ENCODE assay signal across 22 mouse cellular contexts in the genomic region with DNA sequence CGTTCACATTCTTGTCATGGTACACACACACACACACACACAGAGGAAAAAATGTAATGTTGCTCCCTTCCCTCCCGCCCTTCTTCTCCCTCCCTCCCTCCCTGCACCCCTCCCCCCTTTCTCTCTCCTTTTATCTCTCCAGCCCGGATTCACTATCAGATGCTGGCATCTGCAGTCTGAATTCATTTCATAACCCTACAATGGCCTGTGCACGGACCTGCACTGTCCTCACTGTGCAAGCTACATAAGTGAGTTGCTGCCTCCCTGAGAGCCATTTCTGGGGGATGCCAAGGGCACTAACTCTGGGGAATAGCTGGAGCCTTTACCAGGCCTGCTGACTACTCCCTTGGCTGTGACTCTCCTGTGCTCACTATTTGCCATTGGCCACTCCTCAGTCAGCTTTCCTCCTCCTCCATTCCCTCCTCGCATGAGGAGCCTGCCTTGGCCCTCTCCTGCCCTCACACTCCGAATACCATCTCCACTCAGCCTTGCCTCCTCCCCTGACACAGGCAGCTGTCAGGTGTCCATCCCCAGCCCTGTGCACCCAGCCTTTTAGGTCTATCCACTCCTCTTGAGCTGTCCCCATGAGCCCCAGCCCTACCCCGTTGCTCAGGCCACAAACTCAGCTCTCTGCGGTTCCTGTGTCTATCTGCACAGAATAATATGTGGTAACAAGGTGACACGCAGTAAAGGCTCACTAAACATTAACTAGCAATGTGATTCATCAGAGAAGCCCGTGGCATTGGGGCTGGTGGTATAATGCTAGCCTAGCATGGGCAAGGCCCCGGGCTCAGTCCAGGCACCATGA. TPM values are rescaled to one million over a fixed set of nuclear protein-coding genes. Genes with fewer than 3 reads are reported as not detected.
A peak's percentile ranks its signal among the peaks of the same experiment; 100 is the strongest.
DNase-seq lines count a peak whose midpoint lies in the region; ATAC-seq and TF ChIP-seq lines count a peak whose summit lies in the region.
"Had no signal": no experiment of that assay in that cellular context is flagged by ENCODE, and none has a peak within 500 bp of the region (broad histone marks: within the 10 kb centered on the region; RNA-seq: fewer than 3 reads in every experiment).

No protein-coding gene starts in this region.

- no peaks in the 10 kb centered on the region; the same call in 1 of the 2 replicates for H3K4me1 ChIP-seq in liver, embryonic 11.5 days (replicated peaks; ENCODE audit: control insufficient read depth, insufficient read depth, low read length)
- H3K4me1 ChIP-seq in stomach, embryonic 16.5 days (ENCODE audit: control insufficient read depth, insufficient read depth, low read length), result no peaks in the 10 kb centered on the region
- no peaks in the 10 kb centered on the region for H3K4me1 ChIP-seq in midbrain, postnatal 0 days (ENCODE audit: insufficient read depth, low read length)
- no peaks in the 10 kb centered on the region for H3K4me1 ChIP-seq in heart, embryonic 11.5 days (ENCODE audit: control insufficient read depth, insufficient read depth, low read length)
- H3K4me1 ChIP-seq: hindbrain, embryonic 15.5 days; neural tube, embryonic 15.5 days had no signal

- no peaks in the 10 kb centered on the region for H3K36me3 ChIP-seq in liver, embryonic 11.5 days (ENCODE audit: control insufficient read depth, insufficient read depth, low read length)
- no peaks in the 10 kb centered on the region for H3K36me3 ChIP-seq in stomach, embryonic 16.5 days (ENCODE audit: control insufficient read depth, insufficient read depth, low read length)
- no peaks in the 10 kb centered on the region for H3K36me3 ChIP-seq in midbrain, postnatal 0 days (ENCODE audit: insufficient read depth, low read length)
- no peaks in the 10 kb centered on the region for H3K36me3 ChIP-seq in heart, embryonic 11.5 days (ENCODE audit: control insufficient read depth, insufficient read depth, low read length)
- H3K36me3 ChIP-seq: heart, embryonic 10.5 days; hindbrain, embryonic 15.5 days; neural tube, embryonic 15.5 days had no signal

- no peak overlapping the region for H3K9ac ChIP-seq in liver, embryonic 11.5 days (ENCODE audit: low read depth, low read length)
- 0 out of 2 replicates have a peak overlapping the region, but pooled peaks have one; percentile 20 for H3K9ac ChIP-seq in stomach, embryonic 16.5 days (ENCODE audit: low read length)
- no peak overlapping the region for H3K9ac ChIP-seq in midbrain, postnatal 0 days (replicated peaks; ENCODE audit: low read length, poor library complexity, severe bottlenecking)
- H3K9ac ChIP-seq in heart, embryonic 11.5 days (ENCODE audit: low read depth, low read length), result no peak overlapping the region
- H3K9ac ChIP-seq: hindbrain, embryonic 15.5 days; neural tube, embryonic 15.5 days had no signal

- no peak for DNase-seq in liver, embryonic 11.5 days (ENCODE audit: low spot score)
- no peak for DNase-seq in liver
- peak; percentile 38 to 66 for DNase-seq in kidney, adult 8-10 months
- peak; percentile 32 to 66 for DNase-seq in kidney, postnatal 25 days
- DNase-seq in midbrain, postnatal 0 days (ENCODE audit: low spot score), result no peak
- DNase-seq in cerebellum, adult 8-10 months, result no peak
- DNase-seq: cerebellum, postnatal 14 days; embryo, embryonic 11 days; gastrocnemius, postnatal 36 days; heart, postnatal 14 days; lung, adult 2 months; lung, postnatal 4 days had no signal

- TF ChIP-seq CTCF in midbrain, postnatal 0 days (IDR thresholded peaks at IDR 0.05), result no peak

- H3K4me3 ChIP-seq in liver, embryonic 11.5 days (ENCODE audit: low read depth, low read length), result no peak overlapping the region
- no peak overlapping the region for H3K4me3 ChIP-seq in stomach, embryonic 16.5 days (replicated peaks; ENCODE audit: low read length)
- H3K4me3 ChIP-seq in midbrain, postnatal 0 days (ENCODE audit: low read depth, low read length), result no peak overlapping the region
- H3K4me3 ChIP-seq in heart, embryonic 11.5 days (ENCODE audit: low read depth, low read length), result no peak overlapping the region
- H3K4me3 ChIP-seq: heart, embryonic 10.5 days; hindbrain, embryonic 15.5 days; layer of hippocampus, adult 2 months; neural tube, embryonic 15.5 days had no signal

- no peak overlapping the region for H3K27ac ChIP-seq in liver, embryonic 11.5 days (ENCODE audit: low read depth, low read length)
- H3K27ac ChIP-seq in stomach, embryonic 16.5 days (ENCODE audit: low read length), result no peak overlapping the region
- no peak overlapping the region for H3K27ac ChIP-seq in midbrain, postnatal 0 days (ENCODE audit: low read depth, low read length)
- H3K27ac ChIP-seq in heart, embryonic 11.5 days (ENCODE audit: low read depth, low read length), result no peak overlapping the region
- H3K27ac ChIP-seq: heart, embryonic 10.5 days; hindbrain, embryonic 15.5 days; layer of hippocampus, adult 2 months; neural tube, embryonic 15.5 days had no signal

- H3K4me2 ChIP-seq in liver, embryonic 11.5 days, result no peak overlapping the region
- H3K4me2 ChIP-seq in stomach, embryonic 16.5 days (ENCODE audit: low read depth, low read length), result no peak overlapping the region
- no peak overlapping the region for H3K4me2 ChIP-seq in midbrain, postnatal 0 days (ENCODE audit: low read depth, low read length, poor library complexity, severe bottlenecking)
- H3K4me2 ChIP-seq in heart, embryonic 11.5 days, result no peak overlapping the region
- H3K4me2 ChIP-seq: hindbrain, embryonic 15.5 days; midbrain, embryonic 11.5 days; neural tube, embryonic 15.5 days had no signal

- no peaks in the 10 kb centered on the region for H3K27me3 ChIP-seq in liver, embryonic 11.5 days (replicated peaks; ENCODE audit: control insufficient read depth, insufficient read depth, low read length)
- no peaks in the 10 kb centered on the region for H3K27me3 ChIP-seq in stomach, embryonic 16.5 days (ENCODE audit: control insufficient read depth, insufficient read depth, low read length)
- H3K27me3 ChIP-seq in midbrain, postnatal 0 days (ENCODE audit: insufficient read depth, low read length), result no peaks in the 10 kb centered on the region
- no peaks in the 10 kb centered on the region for H3K27me3 ChIP-seq in heart, embryonic 11.5 days (ENCODE audit: control insufficient read depth, insufficient read depth, low read length)
- H3K27me3 ChIP-seq: hindbrain, embryonic 15.5 days; neural tube, embryonic 15.5 days had no signal

- peak; percentile 29; the same call in 1 of the 2 replicates for ATAC-seq in liver, embryonic 11.5 days (replicated peaks; ENCODE audit: low FRiP score)
- ATAC-seq in stomach, embryonic 16.5 days (ENCODE audit: insufficient read depth, low FRiP score), result peak; percentile 68
- no peak for ATAC-seq in midbrain, postnatal 0 days (ENCODE audit: low FRiP score)
- ATAC-seq in heart, embryonic 11.5 days (replicated peaks; ENCODE audit: insufficient number of reproducible peaks, low FRiP score, low TSS enrichment), result no peak
- ATAC-seq: activated CD4-positive, CD25-positive, alpha-beta regulatory T cell, adult 4 months; forebrain, embryonic 14.5 days had no signal

- 54% methylated on average over 11 of the region's 11 CpGs for WGBS in liver, embryonic 11.5 days
- WGBS in stomach, embryonic 16.5 days, result 48% methylated on average over 11 of the region's 11 CpGs
- WGBS in midbrain, postnatal 0 days, result 69% methylated on average over 11 of the region's 11 CpGs
- WGBS in heart, embryonic 11.5 days (ENCODE audit: insufficient replicate concordance), result 56% methylated on average over 11 of the region's 11 CpGs

- H3K9me3 ChIP-seq in liver, embryonic 11.5 days (ENCODE audit: control insufficient read depth, low read length), result no peaks in the 10 kb centered on the region
- no peaks in the 10 kb centered on the region for H3K9me3 ChIP-seq in stomach, embryonic 16.5 days (replicated peaks; ENCODE audit: control insufficient read depth, low read length)
- H3K9me3 ChIP-seq in midbrain, postnatal 0 days (ENCODE audit: low read length), result no peaks in the 10 kb centered on the region
- no peaks in the 10 kb centered on the region for H3K9me3 ChIP-seq in heart, embryonic 11.5 days (replicated peaks; ENCODE audit: control insufficient read depth, low read length)
- H3K9me3 ChIP-seq: heart, embryonic 10.5 days; hindbrain, embryonic 15.5 days; neural tube, embryonic 15.5 days had no signal

RNA-seq across cellular contexts. Expression of a gene that starts 4.2 kb away (rescaled TPM):
- polyA plus RNA-seq in liver, embryonic 11.5 days (2014; fragmentation: Nextera tagmentation; extraction: Ambion mirVana), result not detected in 2 replicates
- polyA plus RNA-seq in stomach, embryonic 16.5 days (2015; fragmentation: Nextera tagmentation; extraction: Ambion mirVana), result 0.30 and 0.55 TPM in 2 replicates
- 0.38 TPM in 1 of 2 replicates, not detected in the other for total RNA-seq in midbrain, postnatal 0 days (2014; rRNA removed)
- polyA plus RNA-seq in midbrain, postnatal 0 days (2015; fragmentation: Nextera tagmentation; extraction: Ambion mirVana), result 0.16 TPM in 1 of 2 replicates, not detected in the other
- not detected in 2 replicates for polyA plus RNA-seq in heart, embryonic 11.5 days (2014; fragmentation: Nextera tagmentation; extraction: Ambion mirVana)
- total RNA-seq: heart, postnatal 14 days had no signal
- polyA plus RNA-seq: activated CD4-positive, CD25-positive, alpha-beta regulatory T cell, adult 4 months; forebrain, embryonic 14.5 days; heart, embryonic 10.5 days; limb, embryonic 11.5 days; midbrain, embryonic 11.5 days; neural tube, embryonic 15.5 days had no signal

RNA-seq across cellular contexts. Expression of a gene that starts 15.2 kb away (rescaled TPM):
- polyA plus RNA-seq in liver, embryonic 11.5 days (2014; fragmentation: Nextera tagmentation; extraction: Ambion mirVana), result 0.26 and 0.51 TPM in 2 replicates
- 10.7 and 13.4 TPM in 2 replicates for polyA plus RNA-seq in stomach, embryonic 16.5 days (2015; fragmentation: Nextera tagmentation; extraction: Ambion mirVana)
- total RNA-seq in midbrain, postnatal 0 days (2014; rRNA removed), result 0.27 and 0.38 TPM in 2 replicates
- 0.13 and 0.28 TPM in 2 replicates for polyA plus RNA-seq in midbrain, postnatal 0 days (2015; fragmentation: Nextera tagmentation; extraction: Ambion mirVana)
- polyA plus RNA-seq in heart, embryonic 11.5 days (2014; fragmentation: Nextera tagmentation; extraction: Ambion mirVana), result 0.63 and 0.97 TPM in 2 replicates
- polyA plus RNA-seq: activated CD4-positive, CD25-positive, alpha-beta regulatory T cell, adult 4 months; forebrain, embryonic 14.5 days had no signal

RNA-seq across cellular contexts. Expression of a gene that starts 20.2 kb away (rescaled TPM):
- not detected in 2 replicates for polyA plus RNA-seq in liver, embryonic 11.5 days (2014; fragmentation: Nextera tagmentation; extraction: Ambion mirVana)
- polyA plus RNA-seq in stomach, embryonic 16.5 days (2015; fragmentation: Nextera tagmentation; extraction: Ambion mirVana), result not detected in 2 replicates
- not detected in 2 replicates for total RNA-seq in midbrain, postnatal 0 days (2014; rRNA removed)
- polyA plus RNA-seq in midbrain, postnatal 0 days (2015; fragmentation: Nextera tagmentation; extraction: Ambion mirVana), result not detected in 2 replicates
- not detected in 2 replicates for polyA plus RNA-seq in heart, embryonic 11.5 days (2014; fragmentation: Nextera tagmentation; extraction: Ambion mirVana)
- total RNA-seq: gastrocnemius, postnatal 36 days; heart, postnatal 14 days; layer of hippocampus, adult 2 months had no signal
- polyA plus RNA-seq: forebrain, embryonic 14.5 days; heart, embryonic 10.5 days; hindbrain, embryonic 15.5 days; limb, embryonic 11.5 days; lung, adult 2 months; midbrain, embryonic 11.5 days; neural tube, embryonic 15.5 days had no signal

RNA-seq across cellular contexts. Expression of a gene that starts 20.5 kb away (rescaled TPM):
- polyA plus RNA-seq in liver, embryonic 11.5 days (2014; fragmentation: Nextera tagmentation; extraction: Ambion mirVana), result 0.39 and 0.52 TPM in 2 replicates
- 0.26 and 0.45 TPM in 2 replicates for polyA plus RNA-seq in stomach, embryonic 16.5 days (2015; fragmentation: Nextera tagmentation; extraction: Ambion mirVana)
- not detected in 2 replicates for total RNA-seq in midbrain, postnatal 0 days (2014; rRNA removed)
- polyA plus RNA-seq in midbrain, postnatal 0 days (2015; fragmentation: Nextera tagmentation; extraction: Ambion mirVana), result 0.31 and 0.49 TPM in 2 replicates
- 0.23 TPM in 1 of 2 replicates, not detected in the other for polyA plus RNA-seq in heart, embryonic 11.5 days (2014; fragmentation: Nextera tagmentation; extraction: Ambion mirVana)
- total RNA-seq: gastrocnemius, postnatal 36 days; heart, postnatal 14 days; layer of hippocampus, adult 2 months had no signal
- polyA plus RNA-seq: lung, adult 2 months; midbrain, embryonic 11.5 days had no signal

RNA-seq across cellular contexts. Expression of a gene that starts 22.4 kb away (rescaled TPM):
- 17.6 and 22.4 TPM in 2 replicates for polyA plus RNA-seq in liver, embryonic 11.5 days (2014; fragmentation: Nextera tagmentation; extraction: Ambion mirVana)
- polyA plus RNA-seq in stomach, embryonic 16.5 days (2015; fragmentation: Nextera tagmentation; extraction: Ambion mirVana), result 12.9 and 13.0 TPM in 2 replicates
- 10.6 and 15.4 TPM in 2 replicates for total RNA-seq in midbrain, postnatal 0 days (2014; rRNA removed)
- polyA plus RNA-seq in midbrain, postnatal 0 days (2015; fragmentation: Nextera tagmentation; extraction: Ambion mirVana), result 9.2 and 11.1 TPM in 2 replicates
- 11.5 and 12.4 TPM in 2 replicates for polyA plus RNA-seq in heart, embryonic 11.5 days (2014; fragmentation: Nextera tagmentation; extraction: Ambion mirVana)

Comparison
In these comparisons a context has a peak if more than half of its experiments do, and no peak if none do; other contexts are left out.
1. ATAC-seq: peak in liver, embryonic 11.5 days (single experiment) and stomach, embryonic 16.5 days (single experiment); none in midbrain, postnatal 0 days (single experiment) and heart, embryonic 11.5 days (single experiment).
2. DNase-seq: peak in kidney, adult 8-10 months (2 of 2) and kidney, postnatal 25 days (2 of 2); none in liver, embryonic 11.5 days (single experiment), liver (single experiment), midbrain, postnatal 0 days (single experiment) and cerebellum, adult 8-10 months (single experiment).